Mouse (Mus musculus) left cerebral cortex, adult 2 months (tissue): ENCODE data around the gene Zdhhc6. TPM values are rescaled to one million over a fixed set of nuclear protein-coding genes. Genes with fewer than 3 reads are reported as not detected.

ENCODE experiments used
- DNase-seq, 2 experiments: peaks; one replicate each; pipeline ENCODE4 v3.0.0; 2021 to 2022; ENCODE audit warnings: low spot score in 2 of 2, mixed read lengths in 1 of 2; ENCODE audit errors: extremely low spot score in 1 of 2
- H3K27ac ChIP-seq: fragments of 200-600 bp; 2 replicates; pipeline ENCODE4 v1.8.1; 2022
- H3K4me3 ChIP-seq: fragments of 200-600 bp; 2 replicates; pipeline ENCODE4 v1.8.1; 2022
- CTCF ChIP-seq: fragments of 200-600 bp; IDR thresholded peaks from 2 replicates; pipeline ENCODE4 v1.8.1; 2022; ENCODE audit warnings: antibody characterized with exemption, mild to moderate bottlenecking, moderate library complexity
- intact Hi-C: fragments of 180-260 bp; cut with DNase I; formaldehyde crosslinking; loops from one replicate; pipeline ENCODE4 v1.15.1; 2025
- total RNA-seq, 2 experiments: library from RNA; stranded (reverse); gene quantifications; 2 replicates each; pipeline ENCODE4 v1.2.3; 2021

Gene Zdhhc6
- total RNA-seq, 2 experiments from 2014 or later, result 26.3 to 28.9 TPM

DNA sequence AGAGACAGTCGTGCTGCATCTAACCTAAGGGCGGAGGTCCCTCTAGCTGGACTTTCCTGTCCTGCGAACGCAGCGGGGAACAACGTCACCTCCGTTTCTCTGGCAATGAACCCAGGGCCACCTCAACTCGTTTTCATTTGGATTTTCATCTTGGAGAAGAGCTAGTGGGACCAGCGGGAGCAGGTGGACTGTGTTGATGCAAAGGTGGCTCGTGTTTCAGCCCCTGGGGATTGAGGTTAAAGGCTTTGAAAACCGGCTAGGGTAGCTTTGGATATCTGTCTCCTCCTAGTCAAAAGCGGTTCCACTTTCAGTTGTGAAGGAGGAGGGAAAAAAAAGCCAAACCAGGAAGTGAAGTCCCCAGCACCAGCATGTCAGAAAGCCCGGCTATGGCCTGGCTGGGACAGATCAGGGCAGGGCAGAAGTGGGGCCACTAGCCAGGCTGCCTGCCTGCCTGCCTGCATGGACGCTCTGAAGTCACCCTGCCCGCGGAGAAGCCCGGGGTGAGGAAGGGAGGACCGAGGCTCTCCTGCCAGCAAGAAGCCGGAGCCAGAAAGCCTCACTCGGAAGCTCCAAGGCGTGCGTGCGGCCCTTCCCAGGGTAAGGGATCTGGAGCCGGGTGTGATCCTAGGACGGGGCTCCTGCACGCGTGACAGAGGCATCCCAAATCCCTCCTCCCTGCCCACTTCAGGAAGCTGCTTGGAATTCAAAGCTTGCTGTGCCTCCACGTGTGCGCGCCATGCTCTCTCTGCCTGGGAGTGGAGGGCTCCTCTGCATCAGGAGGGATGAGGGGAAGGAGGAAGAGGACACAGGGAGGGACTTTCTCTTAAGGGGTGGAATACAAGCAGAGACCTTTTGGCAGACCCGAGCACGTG, 62.0 kb downstream of the Zdhhc6 start:
- Histone ChIP-seq H3K27ac (peak overlapping the region; percentile 94), H3K4me3 (peak overlapping the region; percentile 61)
- peak; percentile 49 to 52 for DNase-seq
- no peak for TF ChIP-seq CTCF
- intact Hi-C loops, result loop anchor here (1.0 kb wide), 1 partner anchor 35 kb away; no protein-coding TSS in a partner anchor

DNA sequence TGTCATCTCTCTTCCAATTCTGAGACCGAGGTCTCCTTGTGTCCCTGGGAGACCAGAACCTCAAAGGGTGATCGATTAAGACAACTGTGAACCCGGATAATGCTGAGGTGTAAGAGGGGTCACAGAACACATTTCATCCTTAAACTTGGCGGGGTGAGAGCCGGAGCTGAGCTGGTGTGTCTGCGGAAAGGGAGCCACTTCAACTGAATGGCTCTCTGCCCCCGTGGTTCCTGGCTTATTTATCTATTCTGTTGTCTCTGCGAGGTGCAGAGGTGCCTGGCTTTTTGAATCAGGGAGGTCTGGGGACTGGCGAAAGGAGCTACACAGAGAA, 62.6 kb downstream of the Zdhhc6 start:
- Histone ChIP-seq H3K27ac (peak overlapping the region; percentile 94), H3K4me3 (peak overlapping the region; percentile 61)
- TF ChIP-seq CTCF, result no peak
- no peak for DNase-seq
- intact Hi-C loops, result no loop called here

DNA sequence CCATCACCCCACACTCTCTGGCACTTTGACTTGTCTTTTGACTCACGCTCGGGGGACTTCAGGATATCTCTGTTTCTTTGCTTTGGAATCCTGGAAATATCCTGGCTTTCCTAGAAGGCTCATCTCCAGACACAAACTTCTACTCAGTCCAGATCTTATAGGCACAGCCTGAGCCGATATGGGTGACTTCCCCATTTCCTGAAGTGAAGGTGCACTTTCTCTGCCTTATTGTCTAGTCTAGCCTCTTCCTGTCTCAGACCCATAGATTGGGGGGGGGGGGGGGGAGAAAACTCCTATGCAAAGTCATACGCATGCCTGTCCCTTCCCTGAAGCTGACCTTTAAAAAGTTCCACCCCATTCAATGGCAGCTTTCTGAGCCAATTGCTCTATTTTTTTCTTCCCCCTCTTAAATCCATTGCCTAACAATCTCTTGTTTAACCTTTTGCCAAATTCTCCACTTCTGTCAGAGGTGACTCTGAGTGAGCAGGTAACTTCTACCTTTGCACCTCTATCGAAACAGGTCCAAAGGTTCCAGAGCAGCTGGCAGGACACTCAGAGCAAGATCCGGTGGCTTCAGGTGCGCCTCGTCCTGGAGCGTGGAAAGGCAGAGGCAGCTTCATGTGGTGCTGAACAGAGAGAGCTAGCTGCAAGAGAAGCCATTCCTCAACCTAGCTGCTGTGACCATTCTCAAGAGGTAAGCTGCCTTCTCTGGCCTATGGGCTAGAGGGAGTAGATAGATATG, 64.3 kb downstream of the Zdhhc6 start, which contains the start of gene Acsl5:
Gene Acsl5 (plus strand): TSS at position 556 of the 742 bp plus-strand sequence.
- no peak for TF ChIP-seq CTCF
- no peak within 1 kb of the TSS for H3K27ac ChIP-seq
- intact Hi-C loops, result no loop called here

GRCm38 (mm10) chr19:55250451-55250850, 65.4 kb downstream of the Zdhhc6 start:
- TF ChIP-seq CTCF, result no peak
- H3K27ac ChIP-seq, result no peak overlapping the region
- DNase-seq, result no peak
- H3K4me3 ChIP-seq, result no peak overlapping the region
- intact Hi-C loops, result no loop called here

More for the DNA sequence above, 64.3 kb downstream of the Zdhhc6 start, which contains the start of gene Acsl5:
- no peak for DNase-seq
- H3K4me3 ChIP-seq, result no peak within 1 kb of the TSS

DNA sequence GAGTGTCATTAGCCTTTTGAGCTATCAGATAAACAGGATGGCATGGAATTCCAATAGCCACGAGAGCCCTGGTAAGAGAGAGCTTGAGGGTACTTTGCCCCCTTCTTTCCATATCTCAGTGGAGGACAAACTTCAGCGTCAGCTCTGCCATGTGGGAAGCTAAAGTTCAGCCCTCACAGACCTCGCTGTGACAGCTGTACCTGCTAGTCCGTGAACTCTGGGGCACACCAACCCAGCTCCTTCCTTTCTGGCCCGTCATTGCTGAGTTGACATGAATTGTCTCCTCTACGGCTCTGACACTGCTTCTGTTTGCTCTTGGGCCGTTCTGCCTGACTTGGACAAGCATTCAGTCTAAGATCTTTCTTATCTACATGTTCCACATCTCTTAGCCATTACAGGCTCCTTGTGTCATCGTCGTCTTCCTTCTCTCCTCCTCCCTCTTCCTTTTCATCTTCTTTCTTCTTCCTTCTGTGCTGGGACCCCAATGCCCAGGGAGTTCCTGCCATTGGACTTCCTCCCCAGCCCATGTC, 67.8 kb downstream of the Zdhhc6 start:
- H3K27ac ChIP-seq, result no peak overlapping the region
- intact Hi-C loops, result no loop called here
- no peak overlapping the region for H3K4me3 ChIP-seq
- no peak for TF ChIP-seq CTCF
- DNase-seq, result no peak

- no peak for TF ChIP-seq CTCF
- DNase-seq, result no peak
- intact Hi-C loops, result no loop called here
Observed at GRCm38 (mm10) chr19:55247563-55247962, 68.3 kb downstream of the Zdhhc6 start.

GRCm38 (mm10) chr19:55244791-55245231, 71.0 kb downstream of the Zdhhc6 start:
- no peak overlapping the region for H3K4me3 ChIP-seq
- DNase-seq, result peak; percentile 43 to 61
- TF ChIP-seq CTCF, result peak; percentile 29
- peak overlapping the region; percentile 76 for H3K27ac ChIP-seq
- intact Hi-C loops, result no loop called here

More at GRCm38 (mm10) chr19:55247563-55247962, 68.3 kb downstream of the Zdhhc6 start:
- Histone ChIP-seq H3K4me3 (no peak overlapping the region), H3K27ac (no peak overlapping the region)

- intact Hi-C loops, result no loop called here
- TF ChIP-seq CTCF, result no peak
- H3K4me3 ChIP-seq, result no peak within 1 kb of the TSS
- no peak within 1 kb of the TSS for H3K27ac ChIP-seq
- DNase-seq, result no peak
Observed at GRCm38 (mm10) chr19:55241186-55241645, 74.6 kb downstream of the Zdhhc6 start, which contains the start of gene Gucy2g. TSS of gene Gucy2g (minus strand) at chr19:55241236.

DNA sequence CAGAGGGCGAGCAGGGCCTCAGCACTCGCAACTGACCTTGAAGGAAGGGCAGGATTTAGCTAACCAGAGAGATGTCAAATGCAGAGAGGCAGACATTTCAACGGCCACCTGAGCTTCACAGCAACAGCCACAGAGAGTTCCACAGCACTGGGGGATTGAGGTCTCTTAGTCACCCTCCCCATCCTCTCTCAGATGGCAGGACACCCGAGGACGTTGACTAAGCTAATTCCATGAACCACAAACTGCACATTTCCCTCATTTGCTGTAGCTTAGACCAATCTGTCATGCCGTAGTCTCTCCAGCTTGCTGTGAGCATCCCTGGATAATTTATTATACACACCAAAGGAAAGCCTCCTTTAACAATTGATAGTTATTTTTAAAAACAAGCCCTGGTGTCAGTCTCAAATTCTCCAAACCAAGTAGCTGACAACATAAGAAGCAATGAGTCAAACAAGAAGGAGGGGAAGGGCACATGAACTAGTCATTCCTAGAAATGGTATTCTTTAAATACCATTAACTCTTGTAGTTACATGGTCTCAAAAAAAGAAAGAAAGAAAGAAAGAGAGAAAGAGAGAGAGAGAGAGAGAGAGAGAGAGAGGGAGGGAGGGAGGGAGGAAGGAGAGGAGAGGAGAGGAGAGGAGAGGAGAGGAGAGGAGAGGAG, 75.9 kb downstream of the Zdhhc6 start:
- no peak for TF ChIP-seq CTCF
- intact Hi-C loops, result no loop called here
- no peak for DNase-seq
- Histone ChIP-seq H3K4me3 (no peak overlapping the region), H3K27ac (no peak overlapping the region)

- intact Hi-C loops, result no loop called here
- no peak for TF ChIP-seq CTCF
- no peak overlapping the region for H3K4me3 ChIP-seq
- peak overlapping the region; percentile 64 for H3K27ac ChIP-seq
- DNase-seq, result peak in 1 of 2 experiments; percentile 24
Observed at GRCm38 (mm10) chr19:55236564-55236963, 79.3 kb downstream of the Zdhhc6 start.

DNA sequence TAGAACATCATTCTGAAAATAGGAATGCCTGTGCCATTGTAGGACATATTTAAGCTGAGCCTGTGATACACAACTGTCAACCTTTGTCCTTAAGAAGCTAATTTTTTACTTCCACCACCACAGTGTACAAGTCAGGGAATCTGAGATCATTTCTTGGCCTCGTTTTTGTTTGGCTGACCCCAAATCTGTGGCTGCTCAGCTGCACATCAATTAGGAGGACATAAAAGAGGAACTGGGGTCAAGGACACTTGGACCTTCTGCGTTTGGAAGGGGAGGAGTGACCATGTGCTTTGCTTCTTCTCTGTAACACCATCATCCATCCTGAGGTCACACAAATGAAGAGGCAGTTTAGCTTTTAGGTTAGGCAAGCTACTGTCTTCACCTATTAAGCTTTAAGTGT, 79.8 kb downstream of the Zdhhc6 start:
- peak overlapping the region; percentile 64 for H3K27ac ChIP-seq
- H3K4me3 ChIP-seq, result no peak overlapping the region
- no peak for TF ChIP-seq CTCF
- intact Hi-C loops, result no loop called here
- no peak for DNase-seq
